Mouse (Mus musculus) left cerebral cortex, postnatal 10 days (tissue): Measurements from ENCODE around the gene Zbtb20. TPM values are rescaled to one million over a fixed set of nuclear protein-coding genes. Genes with fewer than 3 reads are reported as not detected.

Source experiments
- DNase-seq, 2 experiments: peaks; one replicate each; pipeline ENCODE4 v3.0.0; 2021 to 2022; ENCODE audit warnings: low spot score in 2 of 2, mixed read lengths in 1 of 2; ENCODE audit errors: extremely low spot score in 1 of 2
- intact Hi-C: fragments of 180-260 bp; cut with DNase I; formaldehyde crosslinking; loops from one replicate; pipeline ENCODE4 v1.15.1; 2025
- total RNA-seq, 2 experiments: library from RNA; stranded (reverse); gene quantifications; 2 replicates each; pipeline ENCODE4 v1.2.3; 2021

The Zbtb20 gene
- total RNA-seq, 2 experiments from 2014 or later, result 41.7 to 50.4 TPM

GRCm38 (mm10) chr16:43545261-43545660 lies 669.6 kb downstream of the Zbtb20 start:
- no peak for DNase-seq
- intact Hi-C loops, result no loop called here

GRCm38 (mm10) chr16:43547323-43548180 lies 671.9 kb downstream of the Zbtb20 start:
- intact Hi-C loops, result no loop called here

GRCm38 (mm10) chr16:43548774-43549173 lies 673.1 kb downstream of the Zbtb20 start:
- no peak for DNase-seq
- intact Hi-C loops, result no loop called here

More at GRCm38 (mm10) chr16:43547323-43548180, 671.9 kb downstream of the Zbtb20 start:
- peak in 1 of 2 experiments; percentile 42 for DNase-seq

GRCm38 (mm10) chr16:43549425-43550089 lies 673.9 kb downstream of the Zbtb20 start:
- no peak for DNase-seq
- intact Hi-C loops, result no loop called here

GRCm38 (mm10) chr16:43552443-43552842 lies 676.8 kb downstream of the Zbtb20 start:
- DNase-seq, result no peak
- intact Hi-C loops, result no loop called here

- intact Hi-C loops, result no loop called here
- DNase-seq, result no peak
These were observed 681.7 kb downstream of the Zbtb20 start for GRCm38 (mm10) chr16:43557385-43557784.

GRCm38 (mm10) chr16:43561330-43561729 lies 685.6 kb downstream of the Zbtb20 start:
- no peak for DNase-seq
- intact Hi-C loops, result no loop called here

GRCm38 (mm10) chr16:43561956-43562355 lies 686.3 kb downstream of the Zbtb20 start:
- intact Hi-C loops, result no loop called here
- no peak for DNase-seq

GRCm38 (mm10) chr16:43565872-43566271 lies 690.2 kb downstream of the Zbtb20 start:
- intact Hi-C loops, result no loop called here

GRCm38 (mm10) chr16:43566511-43566910 lies 690.8 kb downstream of the Zbtb20 start:
- intact Hi-C loops, result no loop called here

More at GRCm38 (mm10) chr16:43565872-43566271, 690.2 kb downstream of the Zbtb20 start:
- no peak for DNase-seq

GRCm38 (mm10) chr16:43571376-43572081 lies 695.8 kb downstream of the Zbtb20 start:
- DNase-seq, result no peak
- intact Hi-C loops, result no loop called here

More at GRCm38 (mm10) chr16:43566511-43566910, 690.8 kb downstream of the Zbtb20 start:
- DNase-seq, result no peak

GRCm38 (mm10) chr16:43572171-43572570 lies 696.5 kb downstream of the Zbtb20 start:
- intact Hi-C loops, result no loop called here
- DNase-seq, result no peak

GRCm38 (mm10) chr16:43572766-43573165 lies 697.1 kb downstream of the Zbtb20 start:
- intact Hi-C loops, result no loop called here
- no peak for DNase-seq

GRCm38 (mm10) chr16:43573181-43573833 lies 697.6 kb downstream of the Zbtb20 start:
- DNase-seq, result peak in 1 of 2 experiments; percentile 36
- intact Hi-C loops, result no loop called here

- peak; percentile 92 to 94 for DNase-seq
- intact Hi-C loops, result no loop called here
These were observed 698.5 kb downstream of the Zbtb20 start for GRCm38 (mm10) chr16:43574006-43574764.

- intact Hi-C loops, result loop anchor here (5.0 kb wide), 1 partner anchor 68 kb away; no protein-coding TSS in a partner anchor
These were observed 699.4 kb downstream of the Zbtb20 start for GRCm38 (mm10) chr16:43575066-43575465.

GRCm38 (mm10) chr16:43575507-43575906 lies 699.8 kb downstream of the Zbtb20 start:
- DNase-seq, result no peak
- intact Hi-C loops, result loop anchor here (5.0 kb wide), 1 partner anchor 68 kb away; no protein-coding TSS in a partner anchor

More at GRCm38 (mm10) chr16:43575066-43575465, 699.4 kb downstream of the Zbtb20 start:
- DNase-seq, result peak in 1 of 2 experiments; percentile 59

- peak; percentile 64 to 89 for DNase-seq
- intact Hi-C loops, result loop anchor here (5.0 kb wide), 1 partner anchor 70 kb away; no protein-coding TSS in a partner anchor
These were observed 701.7 kb downstream of the Zbtb20 start for GRCm38 (mm10) chr16:43577399-43577798.
